Mouse (Mus musculus) testis, adult 2 months (tissue): Measurements from ENCODE around the gene Ddx39b.

ENCODE experiments used
- CTCF ChIP-seq: fragments of 200-500 bp; IDR thresholded peaks from 2 replicates; pipeline ENCODE4 v1.5.1; 2012; ENCODE audit warnings: low read depth, mild to moderate bottlenecking, inconsistent platforms, low read length, moderate library complexity; ENCODE audit not compliant: control insufficient read depth, insufficient read depth, insufficient replicate concordance
- POLR2A ChIP-seq: fragments of 200-500 bp; IDR thresholded peaks from 2 replicates; pipeline ENCODE4 v1.6.1; 2012; ENCODE audit warnings: low read depth, mild to moderate bottlenecking, inconsistent platforms, low read length, moderate library complexity; ENCODE audit not compliant: control insufficient read depth

DNA sequence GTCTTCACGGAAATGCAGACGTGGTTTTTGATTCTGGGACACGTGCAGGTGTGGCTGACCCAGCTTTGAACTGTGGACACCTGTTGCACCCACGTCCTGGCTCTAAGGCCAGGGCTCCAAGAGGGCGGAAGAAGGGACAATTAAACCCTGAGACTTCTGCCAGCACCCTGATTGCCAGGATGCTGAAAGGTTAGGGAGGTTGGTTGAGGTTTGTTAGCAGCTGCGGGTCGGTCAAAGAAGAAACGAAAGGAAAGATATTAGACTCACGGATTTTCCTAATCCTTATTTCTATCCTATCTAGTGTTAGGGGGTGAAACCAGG, 45.3 kb upstream of the Ddx39b start:
- TF ChIP-seq POLR2A (no peak), CTCF (no peak)
